Mouse (Mus musculus) liver, adult (tissue): ENCODE data around the gene Arl14.

Experiments used
- GATA4 ChIP-seq: IDR thresholded peaks from 2 replicates; pipeline ENCODE4 v1.6.1; 2014; ENCODE audit warnings: mild to moderate bottlenecking, low read length; ENCODE audit not compliant: insufficient replicate concordance

Arl14 gene

DNA sequence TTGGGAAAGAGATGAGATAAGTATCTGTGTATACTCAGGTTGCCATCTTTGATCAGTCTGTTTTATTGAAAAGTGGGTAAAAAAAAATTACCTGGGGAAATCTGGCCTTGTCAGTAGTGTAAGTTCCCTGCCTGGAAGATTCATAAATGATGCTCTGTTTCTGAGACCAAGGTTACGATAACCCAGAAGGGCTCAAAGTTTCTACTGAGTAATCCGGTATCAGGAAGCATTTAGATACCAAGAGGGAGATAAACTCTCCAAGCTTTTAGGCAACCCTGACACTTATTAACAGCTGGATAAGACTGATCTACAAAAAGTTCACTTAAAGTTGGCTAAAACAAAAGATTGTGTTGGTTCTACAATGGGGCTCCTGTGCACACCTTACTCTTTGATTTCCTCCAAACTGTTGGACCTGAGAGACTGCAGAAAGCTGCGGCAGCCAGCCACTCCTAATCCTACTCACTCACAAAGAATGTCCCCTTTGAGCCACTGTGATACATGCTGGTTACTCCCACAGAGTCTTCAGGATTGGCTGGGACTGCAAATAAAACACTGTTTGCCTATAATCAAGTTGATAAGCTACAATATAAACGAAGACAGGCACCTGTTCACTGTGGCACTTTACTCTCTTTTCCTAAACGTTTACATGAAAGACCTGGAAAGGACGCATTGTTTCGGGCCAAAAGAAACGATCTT, at the start of gene Arl14:
Gene Arl14, plus strand, starts transcription at position 614 of the 696 bp plus-strand sequence.
- no peak for TF ChIP-seq GATA4

DNA sequence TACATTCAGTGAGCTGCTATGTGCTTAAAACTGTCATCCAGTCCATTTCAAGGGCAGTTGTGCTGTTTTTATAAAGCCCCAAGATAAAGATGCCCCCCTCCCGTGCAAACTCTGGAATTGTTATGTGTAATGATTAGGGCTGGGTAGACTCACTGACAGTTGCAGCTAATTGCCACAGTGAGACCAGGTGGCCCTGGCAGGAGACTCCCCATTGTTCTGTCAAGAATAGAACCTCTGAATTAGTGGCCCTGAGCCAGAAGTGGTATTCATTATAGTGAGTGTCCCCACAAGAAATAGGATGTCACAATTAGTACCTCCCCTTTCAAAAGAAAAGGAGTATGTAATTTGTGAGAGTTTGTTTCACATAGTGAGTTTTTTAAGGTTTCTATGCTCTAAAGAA, 47.0 kb upstream of the Arl14 start:
- TF ChIP-seq GATA4, result no peak

GRCm38 (mm10) chr3:69177168-69177797, 44.9 kb upstream of the Arl14 start:
- TF ChIP-seq GATA4, result no peak

DNA sequence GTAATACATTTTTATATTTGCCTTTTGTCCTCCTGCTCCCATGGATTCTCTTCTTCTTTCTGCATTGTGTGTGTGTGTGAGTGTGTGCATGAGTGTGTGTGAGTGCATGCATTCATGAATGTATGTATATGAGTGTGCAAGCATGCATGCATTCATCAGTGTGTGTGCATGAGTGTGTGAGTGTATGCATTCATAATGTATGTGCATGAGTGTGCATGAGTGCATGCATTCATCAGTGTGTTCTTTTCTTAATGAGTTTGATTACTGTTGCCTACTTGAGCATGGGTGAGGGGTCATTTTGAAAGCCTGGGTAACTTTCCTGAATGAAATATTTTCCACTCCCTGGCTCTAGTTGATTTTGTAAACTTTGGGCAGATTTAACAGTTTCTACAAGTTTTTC, 44.3 kb upstream of the Arl14 start:
- TF ChIP-seq GATA4, result no peak

DNA sequence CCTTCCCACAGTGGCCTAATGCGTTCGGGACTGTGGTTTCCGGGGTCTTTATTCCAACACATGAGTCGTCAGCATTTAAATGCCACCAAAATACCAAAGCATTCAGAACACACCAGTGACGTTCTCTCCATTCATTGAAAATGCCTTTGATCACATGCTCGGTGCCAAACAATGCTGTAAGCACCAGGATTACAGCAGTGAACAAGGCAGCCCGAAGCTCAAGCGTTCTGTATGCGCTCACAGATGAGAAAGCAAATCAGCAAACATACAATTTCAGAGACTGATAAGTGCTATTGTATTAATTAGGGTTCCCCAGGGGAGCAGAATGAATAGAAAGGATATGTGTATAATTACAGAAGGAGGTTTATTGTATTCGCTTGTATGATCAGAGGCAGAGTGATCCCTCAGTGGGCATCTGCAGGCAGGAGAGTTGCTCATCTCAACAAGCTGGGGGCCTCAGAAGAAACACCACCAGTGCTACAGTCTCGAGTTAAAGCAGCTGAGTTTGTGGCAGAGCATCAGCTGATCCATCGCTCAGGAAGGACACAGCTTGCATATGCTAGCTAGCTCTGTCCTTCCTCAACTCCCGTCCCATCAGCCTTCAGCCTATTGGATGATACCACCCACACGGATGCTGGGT, 43.7 kb upstream of the Arl14 start:
- no peak for TF ChIP-seq GATA4

- no peak for TF ChIP-seq GATA4
These were observed 40.7 kb upstream of the Arl14 start for GRCm38 (mm10) chr3:69181531-69181930.

DNA sequence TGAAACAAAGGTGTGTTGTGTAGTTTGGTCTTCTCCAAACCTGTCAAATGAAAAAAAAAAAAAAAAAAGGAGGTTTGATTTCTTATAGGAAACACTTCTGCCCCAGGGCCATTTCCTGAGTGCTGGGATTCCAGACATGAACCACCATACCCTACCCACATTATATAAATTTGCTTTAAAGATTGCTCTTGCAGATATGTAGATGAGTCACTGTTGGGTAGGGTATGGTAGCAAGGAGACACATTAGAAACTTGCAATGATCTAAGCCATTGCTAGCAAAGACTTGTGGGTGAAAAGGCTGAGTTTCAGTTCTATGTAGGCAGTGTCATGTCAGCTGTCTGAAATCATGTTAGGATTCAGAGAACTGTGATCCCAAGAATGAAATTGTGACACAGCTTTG, 40.0 kb upstream of the Arl14 start:
- TF ChIP-seq GATA4, result no peak

DNA sequence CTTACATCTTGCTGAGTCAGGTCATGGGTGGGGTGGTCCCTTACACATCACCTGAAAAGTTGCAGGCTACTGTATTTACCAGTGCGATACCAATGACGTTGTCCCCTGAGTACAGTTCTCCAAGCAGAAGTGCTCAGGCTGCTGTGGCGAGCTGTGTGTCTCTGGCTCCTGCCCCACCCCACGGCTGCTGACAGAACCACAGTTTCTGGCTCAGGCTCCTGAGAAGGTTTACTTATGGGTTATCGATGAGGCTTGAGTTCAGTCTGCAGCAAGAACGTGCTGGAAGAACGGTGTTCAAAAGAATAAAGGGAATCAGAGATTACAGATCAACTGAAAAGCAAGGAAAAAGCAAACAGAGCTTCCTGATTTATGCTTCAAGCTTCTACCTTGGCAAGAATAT, 37.0 kb upstream of the Arl14 start:
- no peak for TF ChIP-seq GATA4

GRCm38 (mm10) chr3:69186031-69186430, 36.2 kb upstream of the Arl14 start:
- TF ChIP-seq GATA4, result no peak

- no peak for TF ChIP-seq GATA4
These were observed 35.6 kb upstream of the Arl14 start for GRCm38 (mm10) chr3:69186643-69187042.

- no peak for TF ChIP-seq GATA4
These were observed 29.2 kb upstream of the Arl14 start for GRCm38 (mm10) chr3:69192995-69193394.

- TF ChIP-seq GATA4, result no peak
These were observed 27.7 kb upstream of the Arl14 start for GRCm38 (mm10) chr3:69194496-69194895.

DNA sequence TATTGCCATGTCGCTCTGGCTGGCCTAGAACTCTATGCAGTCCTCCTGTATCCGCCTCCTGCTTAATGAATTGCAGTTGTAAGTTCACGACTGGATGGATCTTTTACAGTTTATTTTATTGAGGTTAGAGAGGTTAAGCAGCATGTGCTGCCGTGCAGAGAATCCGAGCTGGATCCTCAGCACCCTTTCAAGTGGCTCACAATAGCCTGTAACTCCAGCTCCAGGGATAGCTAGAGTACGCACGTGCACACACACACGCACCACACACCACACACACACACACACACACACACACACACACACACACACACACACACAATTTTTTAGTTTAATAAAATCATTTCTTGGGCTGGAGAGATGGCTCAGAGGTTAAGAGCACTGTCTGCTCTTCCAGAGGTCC, 27.0 kb upstream of the Arl14 start:
- no peak for TF ChIP-seq GATA4

DNA sequence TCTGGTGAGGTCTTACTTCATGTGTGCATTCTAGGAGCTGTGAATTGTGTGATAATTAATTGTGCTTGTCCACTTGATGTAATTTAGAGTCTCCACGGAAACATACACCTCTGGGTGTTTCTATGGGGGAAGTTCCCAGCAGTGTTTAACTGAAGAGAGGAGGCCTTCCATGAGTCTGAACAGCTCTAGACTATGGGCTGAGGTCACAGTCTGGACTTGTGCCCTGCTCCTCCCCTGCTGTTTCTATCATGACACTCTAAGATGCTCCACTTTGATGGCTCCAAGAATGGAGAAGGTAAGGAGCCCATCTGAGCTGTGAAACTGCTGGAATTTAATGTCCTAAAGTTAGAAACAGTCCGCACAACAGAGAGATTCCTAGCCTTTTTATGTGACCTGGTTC, 24.1 kb upstream of the Arl14 start:
- no peak for TF ChIP-seq GATA4

- no peak for TF ChIP-seq GATA4
These were observed 22.0 kb upstream of the Arl14 start for GRCm38 (mm10) chr3:69200251-69200650.

GRCm38 (mm10) chr3:69201206-69201605, 21.0 kb upstream of the Arl14 start:
- TF ChIP-seq GATA4, result no peak

- TF ChIP-seq GATA4, result no peak
These were observed 19.3 kb upstream of the Arl14 start for GRCm38 (mm10) chr3:69202876-69203275.
